Mouse (Mus musculus) spleen, adult 2 months (tissue): ENCODE measurements around the gene Vps4b.

ENCODE experiments used
- CTCF ChIP-seq: fragments of 200-500 bp; IDR thresholded peaks from 2 replicates; pipeline ENCODE4 v1.5.1; 2011; ENCODE audit warnings: mild to moderate bottlenecking, inconsistent platforms; ENCODE audit not compliant: insufficient read depth, insufficient read length, insufficient replicate concordance; ENCODE audit errors: extremely low read depth
- POLR2A ChIP-seq: fragments of 200-500 bp; IDR thresholded peaks from 2 replicates; pipeline ENCODE4 v1.6.1; 2011; ENCODE audit warnings: low read depth, low read length, inconsistent platforms

DNA sequence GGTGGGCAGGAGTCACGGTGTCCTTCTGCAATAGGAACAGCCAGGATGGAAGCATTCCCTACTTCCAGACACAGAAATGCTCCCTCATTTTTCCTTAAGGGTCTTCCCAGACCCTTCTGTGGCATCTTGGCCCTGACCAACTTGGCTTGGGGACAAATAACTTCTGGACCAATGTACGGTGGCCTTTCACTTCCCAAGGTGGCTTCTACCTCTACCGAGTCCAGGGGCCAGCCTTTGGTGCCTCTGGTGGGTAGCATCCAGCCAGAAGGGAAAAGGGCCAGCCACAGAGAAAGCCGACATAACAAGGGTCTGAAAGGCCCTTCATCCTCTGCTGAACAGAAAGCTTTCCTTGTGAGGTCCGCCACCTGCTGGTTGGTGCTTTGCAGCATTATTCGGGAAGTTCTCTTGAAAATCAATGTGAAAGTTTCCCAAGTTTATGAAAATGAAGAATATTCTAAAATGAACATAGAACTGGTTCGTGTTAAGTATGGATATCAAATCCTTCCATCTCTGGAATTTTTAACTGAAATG lies 79.4 kb downstream of the Vps4b start:
- TF ChIP-seq CTCF (peak; percentile 83; the same call in 1 of the 2 replicates), POLR2A (no peak)
